26 mouse cellular contexts compared by ENCODE assay signal in genomic region chr5:103167371-103167770, GRCm38 (mm10). TPM values are rescaled to one million over a fixed set of nuclear protein-coding genes. Genes with fewer than 3 reads are reported as not detected.
DNase-seq lines count a peak whose midpoint lies in the region; ATAC-seq and TF ChIP-seq lines count a peak whose summit lies in the region.
"Had no signal": no experiment of that assay in that cellular context is flagged by ENCODE, and none has a peak within 500 bp of the region (broad histone marks: within the 10 kb centered on the region; RNA-seq: fewer than 3 reads in every experiment).

No protein-coding gene starts in this region.

- no peaks in the 10 kb centered on the region for H3K27me3 ChIP-seq in forebrain, embryonic 15.5 days
- no peaks in the 10 kb centered on the region for H3K27me3 ChIP-seq in forebrain, embryonic 16.5 days (replicated peaks; ENCODE audit: control insufficient read depth, insufficient read depth, low read length)
- H3K27me3 ChIP-seq in hindbrain, embryonic 15.5 days, result no peaks in the 10 kb centered on the region
- H3K27me3 ChIP-seq in hindbrain, embryonic 10.5 days (ENCODE audit: insufficient read depth, poor library complexity, severe bottlenecking), result no peaks in the 10 kb centered on the region
- no peaks in the 10 kb centered on the region for H3K27me3 ChIP-seq in midbrain, embryonic 14.5 days (ENCODE audit: control insufficient read depth, insufficient read depth, low read length)
- no peaks in the 10 kb centered on the region for H3K27me3 ChIP-seq in midbrain, embryonic 13.5 days
- no peaks in the 10 kb centered on the region for H3K27me3 ChIP-seq in midbrain, postnatal 0 days (ENCODE audit: insufficient read depth, low read length)
- H3K27me3 ChIP-seq: embryonic facial prominence, embryonic 15.5 days; heart, embryonic 12.5 days; hindbrain, embryonic 12.5 days; intestine, embryonic 15.5 days; neural tube, embryonic 12.5 days had no signal

- H3K9ac ChIP-seq in forebrain, embryonic 15.5 days (replicated peaks), result no peak overlapping the region
- no peak overlapping the region for H3K9ac ChIP-seq in forebrain, embryonic 16.5 days (replicated peaks; ENCODE audit: low read depth, low read length)
- H3K9ac ChIP-seq in hindbrain, embryonic 15.5 days, result no peak overlapping the region
- H3K9ac ChIP-seq in midbrain, embryonic 14.5 days (replicated peaks; ENCODE audit: low read length), result no peak overlapping the region
- H3K9ac ChIP-seq in midbrain, embryonic 13.5 days (replicated peaks), result no peak overlapping the region
- H3K9ac ChIP-seq in midbrain, postnatal 0 days (replicated peaks; ENCODE audit: low read length, poor library complexity, severe bottlenecking), result no peak overlapping the region
- H3K9ac ChIP-seq: embryonic facial prominence, embryonic 15.5 days; heart, embryonic 12.5 days; hindbrain, embryonic 12.5 days; intestine, embryonic 15.5 days; neural tube, embryonic 12.5 days had no signal

- TF ChIP-seq CTCF in midbrain, postnatal 0 days (IDR thresholded peaks at IDR 0.05), result no peak

- 53% methylated on average over 5 of the region's 5 CpGs for WGBS in forebrain, embryonic 15.5 days
- WGBS in forebrain, embryonic 16.5 days, result 52% methylated on average over 5 of the region's 5 CpGs
- 54% methylated on average over 5 of the region's 5 CpGs for WGBS in hindbrain, embryonic 15.5 days
- WGBS in hindbrain, embryonic 10.5 days, result 88% methylated on average over 5 of the region's 5 CpGs
- 62% methylated on average over 5 of the region's 5 CpGs for WGBS in midbrain, embryonic 14.5 days
- 55% methylated on average over 5 of the region's 5 CpGs for WGBS in midbrain, embryonic 13.5 days
- WGBS in midbrain, postnatal 0 days, result 57% methylated on average over 5 of the region's 5 CpGs

- DNase-seq in hindbrain, embryonic 10.5 days (ENCODE audit: low spot score), result no peak
- DNase-seq in midbrain, embryonic 14.5 days, result no peak
- DNase-seq in midbrain, postnatal 0 days (ENCODE audit: low spot score), result no peak
- DNase-seq: adrenal gland, postnatal 14 days; cerebellum, adult 9-10 months; gastrocnemius, postnatal 14 days; heart, adult 18-20 months; heart, postnatal 10 days; kidney, adult 9 months; kidney, postnatal 14 days; layer of hippocampus, postnatal 36 days; lung, postnatal 4 days had no signal

- no peak overlapping the region for H3K4me3 ChIP-seq in forebrain, embryonic 15.5 days
- H3K4me3 ChIP-seq in forebrain, embryonic 16.5 days (replicated peaks; ENCODE audit: low read length), result no peak overlapping the region
- no peak overlapping the region for H3K4me3 ChIP-seq in hindbrain, embryonic 15.5 days
- H3K4me3 ChIP-seq in hindbrain, embryonic 10.5 days, result no peak overlapping the region
- no peak overlapping the region for H3K4me3 ChIP-seq in midbrain, embryonic 14.5 days (replicated peaks; ENCODE audit: low read depth, low read length)
- no peak overlapping the region for H3K4me3 ChIP-seq in midbrain, embryonic 13.5 days (replicated peaks)
- H3K4me3 ChIP-seq in midbrain, postnatal 0 days (ENCODE audit: low read depth, low read length), result no peak overlapping the region
- H3K4me3 ChIP-seq: embryonic facial prominence, embryonic 15.5 days; heart, embryonic 12.5 days; hindbrain, embryonic 12.5 days; intestine, embryonic 15.5 days; neural tube, embryonic 12.5 days had no signal

- H3K4me2 ChIP-seq in forebrain, embryonic 15.5 days (replicated peaks), result no peak overlapping the region
- H3K4me2 ChIP-seq in forebrain, embryonic 16.5 days (ENCODE audit: low read length), result no peak overlapping the region
- no peak overlapping the region for H3K4me2 ChIP-seq in hindbrain, embryonic 15.5 days
- H3K4me2 ChIP-seq in midbrain, embryonic 14.5 days (ENCODE audit: low read length), result no peak overlapping the region
- H3K4me2 ChIP-seq in midbrain, embryonic 13.5 days (replicated peaks), result no peak overlapping the region
- 0 out of 2 replicates have a peak overlapping the region, but pooled peaks have one; percentile 18 for H3K4me2 ChIP-seq in midbrain, postnatal 0 days (ENCODE audit: low read depth, low read length, poor library complexity, severe bottlenecking)
- H3K4me2 ChIP-seq: embryonic facial prominence, embryonic 15.5 days; heart, embryonic 12.5 days; hindbrain, embryonic 12.5 days; intestine, embryonic 15.5 days; neural tube, embryonic 12.5 days had no signal

- no peaks in the 10 kb centered on the region for H3K36me3 ChIP-seq in forebrain, embryonic 15.5 days
- H3K36me3 ChIP-seq in forebrain, embryonic 16.5 days (ENCODE audit: control insufficient read depth, insufficient read depth), result no peaks in the 10 kb centered on the region
- H3K36me3 ChIP-seq in hindbrain, embryonic 15.5 days, result no peaks in the 10 kb centered on the region
- no peaks in the 10 kb centered on the region for H3K36me3 ChIP-seq in hindbrain, embryonic 10.5 days
- no peaks in the 10 kb centered on the region for H3K36me3 ChIP-seq in midbrain, embryonic 14.5 days (ENCODE audit: control insufficient read depth, insufficient read depth, low read length)
- H3K36me3 ChIP-seq in midbrain, embryonic 13.5 days, result no peaks in the 10 kb centered on the region
- no peaks in the 10 kb centered on the region for H3K36me3 ChIP-seq in midbrain, postnatal 0 days (ENCODE audit: insufficient read depth, low read length)
- H3K36me3 ChIP-seq: embryonic facial prominence, embryonic 15.5 days; heart, embryonic 12.5 days; hindbrain, embryonic 12.5 days; intestine, embryonic 15.5 days; neural tube, embryonic 12.5 days had no signal

- 0 out of 2 replicates have a peak, but pooled peaks cover 5% of the 10 kb centered on the region for H3K9me3 ChIP-seq in forebrain, embryonic 15.5 days
- H3K9me3 ChIP-seq in forebrain, embryonic 16.5 days (ENCODE audit: control insufficient read depth, low read length), result 0 out of 2 replicates have a peak, but pooled peaks cover 4% of the 10 kb centered on the region
- H3K9me3 ChIP-seq in hindbrain, embryonic 15.5 days, result no peaks in the 10 kb centered on the region
- peaks cover 13% of the 10 kb centered on the region for H3K9me3 ChIP-seq in hindbrain, embryonic 10.5 days
- 0 out of 2 replicates have a peak, but pooled peaks cover 4% of the 10 kb centered on the region for H3K9me3 ChIP-seq in midbrain, embryonic 14.5 days (ENCODE audit: control insufficient read depth, low read length)
- H3K9me3 ChIP-seq in midbrain, embryonic 13.5 days, result peaks cover 6% of the 10 kb centered on the region; the same call in 1 of the 2 replicates
- H3K9me3 ChIP-seq in midbrain, postnatal 0 days (ENCODE audit: low read length), result no peaks in the 10 kb centered on the region
- H3K9me3 ChIP-seq: intestine, embryonic 15.5 days had no signal

- no peak for ATAC-seq in forebrain, embryonic 15.5 days (replicated peaks)
- no peak for ATAC-seq in forebrain, embryonic 16.5 days
- ATAC-seq in hindbrain, embryonic 15.5 days (ENCODE audit: low FRiP score, low read depth), result no peak
- ATAC-seq in midbrain, embryonic 14.5 days (ENCODE audit: low FRiP score, low TSS enrichment), result no peak
- ATAC-seq in midbrain, embryonic 13.5 days, result no peak
- ATAC-seq in midbrain, postnatal 0 days (ENCODE audit: low FRiP score), result no peak
- no peak for ATAC-seq in erythroid progenitor cell, adult 5-6 weeks (replicated peaks; ENCODE audit: low FRiP score, poor library complexity, severe bottlenecking)
- ATAC-seq: intestine, embryonic 15.5 days had no signal

- H3K27ac ChIP-seq in forebrain, embryonic 15.5 days (replicated peaks), result peak overlapping the region; percentile 31
- H3K27ac ChIP-seq in forebrain, embryonic 16.5 days (ENCODE audit: low read length), result no peak overlapping the region
- peak overlapping the region; percentile 61; the same call in 1 of the 2 replicates for H3K27ac ChIP-seq in hindbrain, embryonic 15.5 days (replicated peaks)
- H3K27ac ChIP-seq in hindbrain, embryonic 10.5 days, result no peak overlapping the region
- 0 out of 2 replicates have a peak overlapping the region, but pooled peaks have one; percentile 2 for H3K27ac ChIP-seq in midbrain, embryonic 14.5 days (replicated peaks; ENCODE audit: low read depth, low read length)
- no peak overlapping the region for H3K27ac ChIP-seq in midbrain, embryonic 13.5 days
- H3K27ac ChIP-seq in midbrain, postnatal 0 days (ENCODE audit: low read depth, low read length), result peak overlapping the region; percentile 55; the same call in 1 of the 2 replicates
- H3K27ac ChIP-seq: embryonic facial prominence, embryonic 15.5 days; hindbrain, embryonic 12.5 days; intestine, embryonic 15.5 days; neural tube, embryonic 12.5 days; stomach, postnatal 0 days had no signal

- H3K4me1 ChIP-seq in forebrain, embryonic 15.5 days, result peaks cover 6% of the 10 kb centered on the region; the same call in 1 of the 2 replicates
- H3K4me1 ChIP-seq in forebrain, embryonic 16.5 days (replicated peaks; ENCODE audit: control insufficient read depth, insufficient read depth, low read length), result 0 out of 2 replicates have a peak, but pooled peaks cover 4% of the 10 kb centered on the region
- H3K4me1 ChIP-seq in hindbrain, embryonic 15.5 days (replicated peaks), result peaks cover 9% of the 10 kb centered on the region
- H3K4me1 ChIP-seq in hindbrain, embryonic 10.5 days (replicated peaks), result peaks cover under 1% of the 10 kb centered on the region
- H3K4me1 ChIP-seq in midbrain, embryonic 14.5 days (ENCODE audit: control insufficient read depth, insufficient read depth, low read length), result peaks cover 8% of the 10 kb centered on the region
- peaks cover 10% of the 10 kb centered on the region for H3K4me1 ChIP-seq in midbrain, embryonic 13.5 days (replicated peaks)
- H3K4me1 ChIP-seq in midbrain, postnatal 0 days (ENCODE audit: insufficient read depth, low read length), result no peaks in the 10 kb centered on the region
- H3K4me1 ChIP-seq: embryonic facial prominence, embryonic 15.5 days; heart, embryonic 12.5 days; intestine, embryonic 15.5 days; neural tube, embryonic 12.5 days had no signal

RNA-seq across cellular contexts. Expression of gene Mapk10, which starts 43.8 kb away (rescaled TPM):
- polyA plus RNA-seq in forebrain, embryonic 15.5 days (2015; fragmentation: Nextera tagmentation; extraction: Ambion mirVana), result 76.5 and 83.9 TPM in 2 replicates
- polyA plus RNA-seq in forebrain, embryonic 16.5 days (2015; fragmentation: Nextera tagmentation; extraction: Ambion mirVana), result 90.9 and 96.2 TPM in 2 replicates
- polyA plus RNA-seq in hindbrain, embryonic 15.5 days (2015; fragmentation: Nextera tagmentation; extraction: Ambion mirVana), result 85.7 and 86.2 TPM in 2 replicates
- 18.2 and 48.1 TPM in 2 replicates for polyA plus RNA-seq in hindbrain, embryonic 10.5 days (2016; fragmentation: Nextera tagmentation; extraction: Ambion mirVana)
- 119 and 132 TPM in 2 replicates for polyA plus RNA-seq in midbrain, embryonic 14.5 days (2014; fragmentation: Nextera tagmentation; extraction: Ambion mirVana)
- 104 and 107 TPM in 2 replicates for polyA plus RNA-seq in midbrain, embryonic 13.5 days (2015; fragmentation: Nextera tagmentation; extraction: Ambion mirVana)
- total RNA-seq in midbrain, postnatal 0 days (2014; rRNA removed), result 35.8 and 46.6 TPM in 2 replicates
- 99.8 and 110 TPM in 2 replicates for polyA plus RNA-seq in midbrain, postnatal 0 days (2015; fragmentation: Nextera tagmentation; extraction: Ambion mirVana)
- not detected in 2 replicates for total RNA-seq in erythroid progenitor cell, adult 5-6 weeks (2015; ENCODE audit: low replicate concordance)
- not detected in 2 replicates for total RNA-seq in erythroid progenitor cell, adult 5-6 weeks (2017; ENCODE audit: low replicate concordance)
- total RNA-seq: liver, adult 2 months; megakaryocyte-erythroid progenitor cell, adult 5-6 weeks had no signal
- polyA plus RNA-seq: liver, adult 2 months; liver, embryonic 16.5 days had no signal

Comparison
In these comparisons a context has a peak if more than half of its experiments do, and no peak if none do; other contexts are left out.
1. H3K27ac ChIP-seq: peak in forebrain, embryonic 15.5 days (single experiment), hindbrain, embryonic 15.5 days (single experiment), midbrain, embryonic 14.5 days (single experiment) and midbrain, postnatal 0 days (single experiment); none in forebrain, embryonic 16.5 days (single experiment), hindbrain, embryonic 10.5 days (single experiment) and midbrain, embryonic 13.5 days (single experiment).